Mouse (Mus musculus): ENCODE measurements around the gene Nsun2.

- no peak for TF ChIP-seq GATA1 (IDR thresholded peaks at IDR 0.05; ENCODE audit: low read length)
- TF ChIP-seq TAL1 (IDR thresholded peaks at IDR 0.05; ENCODE audit: low read length) = no peak
Observed at GRCm38 (mm10) chr13:69558098-69558660, 24.6 kb downstream of the Nsun2 start.
